Mouse (Mus musculus): ENCODE data around the gene Cope.

The Cope gene

DNA sequence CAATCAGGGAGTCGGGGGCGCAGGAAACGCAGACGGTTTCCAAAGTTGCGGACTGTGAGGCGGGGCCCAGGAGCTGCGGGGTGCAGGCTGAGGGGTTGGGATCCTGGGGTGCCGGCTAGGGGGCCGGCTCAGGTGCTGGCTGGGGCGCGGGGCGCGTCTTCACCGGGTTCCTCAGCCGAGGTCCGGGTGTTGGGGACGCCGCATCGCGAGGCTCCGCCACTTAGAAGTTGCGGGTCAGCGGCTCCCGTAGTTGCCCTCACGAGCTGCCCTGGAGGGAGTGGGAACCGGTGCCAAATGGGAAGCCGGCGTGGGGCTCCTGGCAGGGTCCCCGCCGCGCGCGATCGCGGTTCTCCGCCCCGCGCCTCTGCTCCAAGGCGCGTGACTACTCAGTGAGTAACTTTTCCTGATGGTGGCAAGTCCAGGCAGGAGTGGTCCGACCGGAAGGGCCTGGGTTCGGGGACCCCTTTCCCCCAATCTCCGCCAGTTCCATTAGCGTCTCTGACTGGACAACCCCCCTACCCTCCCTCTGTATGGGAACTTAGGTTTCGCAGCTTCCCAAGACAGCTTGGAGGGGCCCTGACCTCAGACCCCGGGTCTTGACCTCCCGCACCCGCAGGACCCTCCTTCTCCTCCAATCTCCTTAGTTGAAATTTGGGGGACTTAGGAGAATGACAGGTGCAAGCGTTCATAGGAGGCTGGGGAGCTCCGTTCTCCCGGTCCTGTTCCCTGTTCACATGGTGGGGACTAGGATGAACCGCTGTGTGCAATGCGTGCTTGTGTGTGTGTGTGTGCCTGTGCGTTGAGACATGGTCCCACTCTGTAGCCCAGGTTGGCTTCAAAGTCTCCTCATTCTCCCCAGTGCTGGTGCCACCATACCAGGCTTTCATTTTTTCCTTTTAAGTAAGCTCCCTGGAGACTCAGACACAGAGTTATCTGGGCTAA, 18.9 kb upstream of the Cope start:
- CTCF ChIA-PET: interaction anchor here (0.6 to 3.0 kb wide), 39 partner anchors 9 to 1451 kb away, joined by 3 to 15 read pairs (median 4); partner anchors contain the start of genes Slc25a42 (in 2 of the 4), Cers1 (in 1 of the 4), Comp (in 1 of the 4) and Cope (in 1 of the 4)
- POLR2A ChIA-PET: interaction anchor here (0.6 to 14.3 kb wide), 47 partner anchors 10 to 619 kb away, joined by 3 to 118 read pairs (median 4); partner anchors contain the start of genes Slc25a42 (in 2 of the 4), Upf1 (in 2 of the 4), Rex1bd (in 1 of the 4) and Tm6sf2 (in 1 of the 4)

DNA sequence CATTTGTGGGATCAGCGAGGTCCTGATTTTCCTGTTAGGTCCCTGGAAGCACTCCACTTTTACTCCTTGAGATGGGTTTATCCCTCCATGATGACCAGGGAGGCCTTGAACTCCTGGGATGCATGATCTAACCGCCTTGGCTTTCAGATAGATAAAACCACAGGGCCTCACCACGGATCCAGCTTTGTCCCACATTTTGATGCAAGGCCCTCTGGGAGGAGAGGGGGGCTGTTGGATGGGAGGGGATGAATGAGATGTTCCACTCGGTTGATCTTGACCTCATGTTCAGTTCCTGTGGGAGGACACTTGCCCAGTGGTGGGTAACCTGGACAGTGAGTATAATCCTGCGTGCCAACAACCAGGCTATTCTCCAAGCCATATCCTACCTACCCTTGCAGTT, 17.9 kb upstream of the Cope start:
- POLR2A ChIA-PET: interaction anchor here in 3 of 4 experiments (0.6 to 14.3 kb wide), 10 partner anchors 9 to 182 kb away, joined by 3 to 118 read pairs (median 8); partner anchors contain the start of gene Slc25a42 (in 1 of the 3)
- CTCF ChIA-PET: interaction anchor here in 1 of 4 experiments (0.6 to 2.3 kb wide), 4 partner anchors 13 to 47 kb away, joined by 3 to 15 read pairs (median 6); no protein-coding TSS in a partner anchor

DNA sequence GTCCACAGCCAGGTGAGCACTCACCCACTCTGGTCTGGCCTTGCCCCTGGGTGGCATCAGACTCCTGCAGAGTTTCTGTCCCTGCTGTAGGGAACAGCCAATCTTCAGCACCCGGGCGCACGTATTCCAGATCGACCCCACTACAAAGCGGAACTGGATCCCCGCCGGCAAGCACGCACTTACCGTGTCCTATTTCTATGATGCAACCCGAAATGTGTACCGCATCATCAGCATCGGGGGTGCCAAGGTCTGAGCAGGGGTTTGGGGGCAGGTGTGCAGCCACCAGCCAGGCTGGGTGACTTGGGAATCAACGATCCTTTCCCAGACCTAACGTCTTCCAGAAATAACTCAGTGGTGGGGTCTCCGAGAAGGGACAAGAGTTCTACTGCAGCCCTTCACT, 17.0 kb upstream of the Cope start:
- ChIA-PET CTCF (interaction anchor here in 2 of 4 experiments (1.1 to 1.4 kb wide), 3 partner anchors 16 to 32 kb away, joined by 3 to 4 read pairs (median 4); no protein-coding TSS in a partner anchor), POLR2A (interaction anchor here in 3 of 4 experiments (0.6 to 14.3 kb wide), 6 partner anchors 8 to 235 kb away, joined by 3 to 118 read pairs (median 5); no protein-coding TSS in a partner anchor)

DNA sequence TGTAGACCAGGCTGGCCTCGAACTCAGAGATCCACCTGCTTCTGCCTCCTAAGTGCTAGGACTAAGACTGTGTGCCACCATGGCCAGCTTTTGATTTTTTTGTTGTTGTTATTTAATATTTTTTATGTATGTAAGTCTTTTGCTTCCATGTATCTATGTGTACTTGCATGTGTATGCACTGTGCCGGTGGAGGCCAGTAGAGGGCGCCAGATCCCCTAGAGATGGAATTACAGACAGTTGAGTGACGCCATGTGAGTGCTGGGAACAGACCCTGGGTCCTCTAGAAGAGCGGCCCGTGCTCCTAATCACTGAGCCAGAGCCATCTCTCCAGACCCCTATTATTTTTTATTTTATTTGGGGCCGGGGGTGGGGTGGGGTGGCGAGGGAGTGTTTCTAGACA, 15.6 kb upstream of the Cope start:
- ChIA-PET CTCF (interaction anchor here (0.5 to 1.4 kb wide), 10 partner anchors 17 to 462 kb away, joined by 3 to 4 read pairs (median 3); no protein-coding TSS in a partner anchor), POLR2A (interaction anchor here in 3 of 4 experiments (0.5 to 14.3 kb wide), 10 partner anchors 8 to 224 kb away, joined by 3 to 118 read pairs (median 4); partner anchors contain the start of genes Cope (in 1 of the 3), Ddx49 (in 1 of the 3) and Uba52 (in 1 of the 3))

DNA sequence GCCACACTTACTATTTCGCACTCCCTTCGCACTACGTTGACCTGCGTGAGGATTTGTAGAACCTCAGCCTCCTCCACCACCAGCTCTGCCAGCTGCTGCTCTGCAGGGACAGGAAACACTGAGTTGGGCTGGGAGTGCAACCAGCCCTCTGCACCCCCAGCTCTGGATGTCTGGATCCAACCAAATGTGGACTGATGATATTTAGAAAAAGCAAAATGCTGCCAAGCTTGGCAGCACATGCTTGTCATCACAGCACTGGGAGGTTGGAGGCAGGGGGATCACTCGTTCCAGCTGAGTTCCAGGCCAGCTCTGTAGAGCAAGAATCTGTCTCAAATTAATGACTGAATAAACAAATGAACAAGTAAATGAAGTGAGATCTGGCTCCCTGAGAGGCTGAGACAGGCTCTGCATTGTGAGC, 8.3 kb upstream of the Cope start:
- ChIA-PET POLR2A (interaction anchor here (0.6 to 6.4 kb wide), 32 partner anchors 8 to 245 kb away, joined by 3 to 41 read pairs (median 5); partner anchors contain the start of genes Homer3 (in 3 of the 4), Cope (in 2 of the 4), Ddx49 (in 2 of the 4) and Tm6sf2 (in 2 of the 4)), CTCF (interaction anchor here in 3 of 4 experiments (0.6 to 1.5 kb wide), 7 partner anchors 16 to 50 kb away, joined by 3 to 7 read pairs (median 4); no protein-coding TSS in a partner anchor)

DNA sequence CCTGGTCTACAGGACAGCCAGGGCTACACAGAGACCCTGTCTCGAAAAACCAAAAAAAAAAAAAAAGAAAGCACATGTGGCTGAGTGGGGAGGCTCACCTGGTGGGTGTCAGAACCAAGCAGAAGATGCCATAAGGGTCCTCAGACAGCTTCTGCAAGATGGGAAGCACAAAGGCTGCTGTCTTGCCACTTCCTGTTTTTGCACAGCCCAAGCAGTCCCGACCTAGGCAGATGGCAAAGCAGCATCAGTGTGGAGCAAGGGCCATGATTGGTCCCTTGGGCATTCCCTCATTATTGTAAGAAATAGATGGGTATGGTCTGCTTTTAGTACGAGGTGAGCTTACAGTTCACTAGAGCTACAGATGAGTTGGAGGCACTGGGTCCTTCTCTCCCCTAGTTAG, 1.4 kb upstream of the Cope start:
- ChIA-PET CTCF (interaction anchor here in 3 of 4 experiments (0.7 to 1.0 kb wide), 3 partner anchors 9 to 60 kb away, joined by 3 to 5 read pairs (median 3); no protein-coding TSS in a partner anchor), POLR2A (interaction anchor here in 2 of 4 experiments (0.8 to 1.7 kb wide), 4 partner anchors 9 to 88 kb away, joined by 3 to 7 read pairs (median 3); partner anchors contain the start of gene Slc25a42 (in 1 of the 2))

DNA sequence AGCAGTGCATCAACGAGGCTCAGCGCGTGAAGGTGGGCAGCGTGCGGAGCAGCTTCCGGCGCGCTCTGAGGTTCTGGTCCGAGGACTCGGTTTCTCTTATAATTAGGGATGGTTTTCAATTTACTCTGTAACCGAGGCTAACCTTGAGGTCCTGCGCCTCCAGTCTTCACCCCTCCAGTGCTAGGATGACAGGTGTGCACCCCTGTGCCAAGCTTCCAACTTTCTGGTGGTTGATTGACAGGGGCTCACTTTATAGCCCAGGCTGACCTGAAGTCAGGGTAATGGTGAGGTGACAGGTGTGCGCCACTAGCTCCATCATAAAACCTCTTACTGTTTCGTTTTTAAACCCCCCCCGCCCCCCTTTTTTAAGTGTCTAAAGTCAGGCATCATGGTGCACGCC, 583 bp downstream of the Cope start:
- ChIA-PET CTCF (interaction anchor here in 1 of 4 experiments (1.1 kb wide), 1 partner anchor 20 kb away, joined by 3 read pairs; the partner anchor contains the start of gene Homer3), POLR2A (interaction anchor here (0.8 to 4.0 kb wide), 22 partner anchors 8 to 203 kb away, joined by 3 to 35 read pairs (median 4); partner anchors contain the start of genes Armc6 (in 1 of the 4), Gdf1 (in 1 of the 4), Homer3 (in 1 of the 4) and Sugp2 (in 1 of the 4))

DNA sequence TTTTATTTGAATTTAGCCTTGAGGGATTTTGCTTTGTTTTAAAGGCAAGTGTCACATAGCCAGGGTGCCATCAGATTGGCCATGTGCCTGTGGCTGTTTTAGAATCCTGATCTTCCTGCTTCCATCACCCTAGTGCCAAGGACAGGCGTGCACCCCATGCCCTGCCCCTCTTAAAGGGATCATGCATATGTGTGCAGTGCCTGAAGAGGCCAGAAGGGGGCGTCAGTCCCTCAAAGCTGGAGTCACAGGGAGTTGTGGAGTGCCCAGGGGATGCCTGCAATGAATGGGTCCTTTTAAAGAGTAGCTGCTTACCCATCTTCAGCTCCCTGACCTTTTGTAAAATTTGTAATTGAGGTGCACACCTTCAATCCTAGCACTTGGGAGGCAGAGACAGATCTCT, 7.0 kb downstream of the Cope start:
- CTCF ChIA-PET: interaction anchor here (0.7 to 2.3 kb wide), 17 partner anchors 9 to 280 kb away, joined by 3 to 10 read pairs (median 4); partner anchors contain the start of gene Homer3 (in 1 of the 4)
- POLR2A ChIA-PET: interaction anchor here in 3 of 4 experiments (0.6 to 2.5 kb wide), 12 partner anchors 8 to 197 kb away, joined by 3 to 6 read pairs (median 4); partner anchors contain the start of genes Borcs8 (in 1 of the 3), Homer3 (in 1 of the 3), Mef2b (in 1 of the 3) and Rex1bd (in 1 of the 3)

DNA sequence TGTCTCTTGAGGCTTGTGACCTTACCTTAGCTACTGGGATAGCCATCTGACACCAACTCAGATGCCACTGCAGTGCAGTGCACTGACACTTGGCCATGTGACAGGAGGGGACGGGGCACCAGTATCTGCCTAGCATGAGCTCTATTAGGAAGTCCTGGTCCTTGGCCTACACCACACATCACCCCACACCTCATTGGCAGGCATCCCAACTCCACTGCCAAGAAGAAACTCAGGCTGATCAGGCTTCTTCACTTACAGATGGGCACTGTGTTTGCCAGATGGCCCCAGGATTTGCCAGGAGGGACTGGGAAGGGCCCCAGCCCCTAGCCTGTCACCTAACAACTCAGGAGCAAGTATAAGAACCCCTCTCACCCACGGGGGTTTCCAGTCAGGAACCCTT, 11.1 kb downstream of the Cope start:
- CTCF ChIA-PET: interaction anchor here in 1 of 4 experiments (0.6 kb wide), 1 partner anchor 72 kb away, joined by 3 read pairs; no protein-coding TSS in a partner anchor
- POLR2A ChIA-PET: interaction anchor here in 2 of 4 experiments (1.1 to 1.6 kb wide), 5 partner anchors 8 to 21 kb away, joined by 3 to 6 read pairs (median 3); partner anchors contain the start of gene Gdf1 (in 1 of the 2)

DNA sequence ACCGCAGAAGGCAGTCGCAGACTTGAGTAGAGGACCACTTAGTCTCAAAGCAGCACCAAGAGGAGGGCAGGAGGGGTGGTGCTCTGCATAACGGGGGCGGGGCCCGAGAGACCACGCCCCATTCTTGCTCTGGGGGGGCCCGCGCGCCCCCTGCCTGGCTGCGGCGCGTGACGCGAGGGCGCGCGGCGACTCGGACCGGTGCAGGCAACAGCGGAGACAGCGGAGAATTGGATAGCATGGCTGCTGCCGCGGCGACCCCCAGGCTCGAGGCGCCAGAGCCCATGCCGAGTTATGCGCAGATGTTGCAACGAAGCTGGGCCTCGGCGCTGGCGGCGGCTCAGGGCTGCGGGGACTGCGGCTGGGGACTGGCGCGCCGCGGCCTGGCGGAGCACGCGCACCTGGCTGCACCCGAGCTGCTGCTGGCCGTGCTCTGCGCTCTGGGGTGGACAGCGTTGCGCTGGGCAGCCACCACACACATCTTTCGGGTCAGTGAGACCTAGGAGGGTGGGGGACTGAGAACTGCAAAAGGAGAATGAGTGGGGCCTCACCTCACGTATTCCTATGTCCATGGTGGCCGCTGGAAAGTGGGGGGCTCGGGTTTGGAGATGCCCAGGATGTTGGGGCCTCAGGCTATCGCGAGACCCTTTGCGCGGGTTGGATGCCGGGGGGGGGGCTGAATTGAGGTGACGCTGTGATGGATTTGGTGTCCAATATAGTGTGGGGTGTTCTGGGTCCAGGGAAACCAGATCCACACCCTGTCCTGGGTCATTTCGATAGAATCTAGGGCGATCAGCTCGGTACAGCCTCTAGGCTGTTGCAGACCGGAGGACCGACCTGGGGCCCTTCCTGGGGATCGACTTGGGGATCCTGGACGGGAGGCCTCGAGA, 13.5 kb downstream of the Cope start, which contains the start of gene Cers1:
Gene Cers1 (plus strand): TSS at position 152 of the 887 bp plus-strand sequence.
- POLR2A ChIA-PET: interaction anchor here (0.5 to 2.9 kb wide), 30 partner anchors 13 to 385 kb away, joined by 3 to 18 read pairs (median 4); partner anchors contain the start of genes Cope (in 2 of the 4), Ddx49 (in 2 of the 4), Upf1 (in 2 of the 4) and Ell (in 1 of the 4)
- CTCF ChIA-PET: interaction anchor here (0.5 to 2.2 kb wide), 9 partner anchors 15 to 285 kb away, joined by 3 to 12 read pairs (median 3); partner anchors contain the start of genes Fkbp8 (in 1 of the 4), Homer3 (in 1 of the 4) and Kxd1 (in 1 of the 4)

DNA sequence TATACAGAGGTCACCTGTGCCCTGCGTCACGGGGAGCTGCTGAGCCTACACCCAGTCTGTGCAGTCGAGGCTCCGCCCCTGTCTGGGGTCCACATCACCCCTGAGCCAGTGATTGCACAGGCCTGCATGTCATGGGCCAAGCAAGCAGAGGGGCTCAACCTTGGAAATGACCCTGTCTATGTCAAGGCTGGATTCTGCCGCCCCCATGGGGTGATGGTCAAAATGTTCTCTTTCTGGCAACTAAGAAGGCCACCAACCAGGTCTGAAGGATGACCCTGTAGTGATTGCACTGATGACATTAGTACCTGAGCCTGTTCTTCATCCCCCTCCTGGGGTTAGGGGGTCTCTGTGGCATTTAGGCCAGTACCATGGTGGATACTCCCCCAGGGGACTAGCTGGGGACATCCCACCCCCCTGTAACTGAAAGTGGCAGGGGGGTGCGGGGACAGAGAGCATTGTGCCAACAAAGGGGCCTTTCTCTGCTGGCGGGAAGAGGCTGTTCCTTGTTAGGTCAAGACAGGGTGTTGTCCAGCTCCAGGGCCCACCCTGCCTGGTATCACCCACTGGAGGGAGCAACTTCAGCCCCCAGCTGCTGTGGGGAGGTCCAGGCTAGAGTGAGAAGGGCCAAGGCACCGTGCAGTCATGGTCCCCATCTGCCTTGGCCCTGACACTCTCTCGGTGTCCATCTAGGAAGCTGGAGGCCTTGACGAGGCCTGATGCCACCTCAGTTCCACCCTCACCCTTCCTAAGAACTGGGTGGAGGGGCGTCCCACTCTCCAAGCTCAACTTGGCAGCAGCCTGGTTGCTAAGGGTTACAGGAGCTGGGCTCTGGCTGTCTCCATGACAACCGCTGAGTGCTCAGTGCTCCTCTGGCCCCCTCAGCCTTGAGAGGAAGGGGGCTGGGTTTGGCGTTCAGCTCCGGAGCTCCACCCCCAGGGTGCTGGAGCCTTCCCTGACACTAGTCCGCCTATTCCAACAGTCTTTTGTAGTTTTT, 14.5 kb downstream of the Cope start:
- CTCF ChIA-PET: interaction anchor here (0.6 to 2.2 kb wide), 17 partner anchors 8 to 426 kb away, joined by 3 to 12 read pairs (median 3); partner anchors contain the start of genes Fkbp8 (in 1 of the 4), Homer3 (in 1 of the 4), Kxd1 (in 1 of the 4) and Upf1 (in 1 of the 4)
- POLR2A ChIA-PET: interaction anchor here (0.5 to 2.9 kb wide), 30 partner anchors 8 to 381 kb away, joined by 3 to 20 read pairs (median 4); partner anchors contain the start of genes Cope (in 2 of the 4), Ddx49 (in 2 of the 4), Upf1 (in 2 of the 4) and Ell (in 1 of the 4)

DNA sequence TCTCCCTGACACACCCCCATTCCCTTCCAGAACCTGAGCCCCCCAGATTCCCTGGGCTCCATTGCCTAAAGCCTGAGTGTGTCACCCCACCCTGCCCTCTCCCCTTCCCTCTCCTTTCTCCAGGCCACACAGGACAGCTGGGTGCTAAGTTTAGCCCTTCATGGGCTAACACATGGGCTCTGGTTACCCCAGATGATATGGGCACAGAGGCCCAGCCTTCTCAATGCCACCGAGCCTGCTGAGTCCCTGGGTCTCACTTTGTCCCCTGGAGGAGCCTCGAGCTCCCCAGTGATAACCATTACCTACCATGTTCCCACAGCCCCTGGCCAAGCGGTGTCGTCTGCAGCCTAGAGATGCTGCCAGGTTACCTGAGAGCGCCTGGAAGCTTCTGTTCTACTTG, 15.6 kb downstream of the Cope start:
- CTCF ChIA-PET: interaction anchor here (0.5 to 2.2 kb wide), 11 partner anchors 8 to 359 kb away, joined by 3 to 12 read pairs (median 3); partner anchors contain the start of gene Upf1 (in 1 of the 4)

DNA sequence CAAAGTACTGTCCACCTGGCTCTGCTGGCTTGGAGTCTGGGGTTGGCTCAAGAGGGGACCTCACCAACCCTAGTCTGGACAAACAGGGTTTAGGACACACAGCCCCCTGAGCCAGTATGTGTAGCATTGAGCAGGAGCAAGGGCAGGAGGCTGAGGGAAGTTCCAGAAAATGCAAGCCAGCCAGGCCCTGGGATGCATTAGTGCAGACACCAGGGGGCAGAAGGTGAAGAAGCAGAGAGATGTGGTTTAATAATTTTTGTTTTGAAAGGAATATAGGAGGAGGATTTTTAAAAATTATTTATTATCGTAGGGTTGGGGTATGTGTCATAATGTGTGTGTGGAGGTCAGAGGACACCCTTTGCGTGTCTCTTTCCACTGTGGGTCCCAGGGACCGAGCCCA, 21.4 kb downstream of the Cope start:
- POLR2A ChIA-PET: interaction anchor here in 1 of 4 experiments (1.0 to 2.0 kb wide), 2 partner anchors 30 to 238 kb away, joined by 4 read pairs; no protein-coding TSS in a partner anchor
- CTCF ChIA-PET: interaction anchor here in 1 of 4 experiments (0.9 kb wide), 1 partner anchor 20 kb away, joined by 3 read pairs; no protein-coding TSS in a partner anchor

More for the DNA sequence above, 15.6 kb downstream of the Cope start:
- POLR2A ChIA-PET: interaction anchor here (0.5 to 2.9 kb wide), 13 partner anchors 8 to 303 kb away, joined by 3 to 20 read pairs (median 3); partner anchors contain the start of genes Gdf1 (in 1 of the 4), Homer3 (in 1 of the 4) and Upf1 (in 1 of the 4)

DNA sequence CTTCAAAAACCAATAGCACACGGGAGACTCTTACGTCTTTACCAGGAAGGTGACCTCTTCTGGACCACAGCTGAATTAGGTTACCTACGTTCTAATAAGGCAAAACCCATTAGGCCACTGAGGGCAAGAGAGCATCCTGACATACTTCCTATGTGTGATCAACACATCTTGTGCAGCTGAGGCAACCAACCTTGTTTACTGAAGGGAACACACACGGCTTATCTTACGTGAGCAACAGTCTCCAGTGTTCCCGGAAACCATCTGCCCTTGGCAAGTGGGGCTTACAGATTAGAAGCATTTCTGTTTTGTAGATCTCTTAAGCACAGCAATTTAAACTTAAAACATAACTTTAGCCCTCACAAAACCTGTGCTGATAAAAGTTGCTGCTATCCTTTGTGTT, 25.2 kb downstream of the Cope start:
- ChIA-PET CTCF (interaction anchor here in 2 of 4 experiments (0.6 to 1.9 kb wide), 3 partner anchors 18 to 376 kb away, joined by 3 to 4 read pairs (median 3); no protein-coding TSS in a partner anchor), POLR2A (interaction anchor here in 2 of 4 experiments (1.1 to 2.8 kb wide), 4 partner anchors 16 to 39 kb away, joined by 3 to 12 read pairs (median 4); no protein-coding TSS in a partner anchor)
